Mouse (Mus musculus) midbrain, embryonic 14.5 days (tissue): ENCODE data around the gene Stpg1. TPM values are rescaled to one million over a fixed set of nuclear protein-coding genes. Genes with fewer than 3 reads are reported as not detected.

Experiments used
- ATAC-seq: fragments of 200-750 bp; cut with Nextera tagmentation; 2 replicates; pipeline ENCODE4 v1.8.0; 2017; ENCODE audit warnings: moderate number of reproducible peaks, moderate library complexity; ENCODE audit not compliant: low FRiP score, low TSS enrichment
- DNase-seq: peaks from one replicate; pipeline ENCODE4 v3.0.0-alpha.2; 2015
- H3K27ac ChIP-seq: fragments of 300-500 bp; sonication (generic); replicated peaks from 2 replicates; pipeline ENCODE4 v1.5.1; 2014; ENCODE audit warnings: mild to moderate bottlenecking, low read depth, low read length, moderate library complexity
- H3K27me3 ChIP-seq: fragments of 300-500 bp; sonication (generic); 2 replicates; pipeline ENCODE4 v1.6.1; 2014; ENCODE audit warnings: low read length, control low read depth, mixed read lengths; ENCODE audit not compliant: control insufficient read depth, insufficient read depth
- H3K36me3 ChIP-seq: fragments of 300-500 bp; sonication (generic); 2 replicates; pipeline ENCODE4 v1.6.1; 2014; ENCODE audit warnings: low read length, control low read depth; ENCODE audit not compliant: control insufficient read depth, insufficient read depth
- H3K4me1 ChIP-seq: fragments of 300-500 bp; sonication (generic); 2 replicates; pipeline ENCODE4 v1.6.1; 2014; ENCODE audit warnings: mild to moderate bottlenecking, antibody characterized with exemption, low read length, control low read depth; ENCODE audit not compliant: control insufficient read depth, insufficient read depth
- H3K4me2 ChIP-seq: fragments of 300-500 bp; sonication (generic); 2 replicates; pipeline ENCODE4 v1.6.1; 2014; ENCODE audit warnings: mild to moderate bottlenecking, low read length, moderate library complexity
- H3K4me3 ChIP-seq: fragments of 300-500 bp; sonication (generic); replicated peaks from 2 replicates; pipeline ENCODE4 v1.5.1; 2014; ENCODE audit warnings: low read depth, low read length
- H3K9ac ChIP-seq: fragments of 300-500 bp; sonication (generic); replicated peaks from 2 replicates; pipeline ENCODE4 v1.6.1; 2014; ENCODE audit warnings: mild to moderate bottlenecking, low read length, moderate library complexity
- H3K9me3 ChIP-seq: fragments of 300-500 bp; sonication (generic); 2 replicates; pipeline ENCODE4 v1.6.1; 2016; ENCODE audit warnings: low read length, control low read depth, mixed read lengths; ENCODE audit not compliant: control insufficient read depth
- WGBS: fragments of 180-500 bp; shearing (Covaris S2); extraction: QIAGEN DNeasy Blood & Tissue Kit; methylation state at CpG from one replicate; pipeline ENCODE4 v1.1.7; 2014; 5-methylcytosine and 5-hydroxymethylcytosine counted together
- polyA plus RNA-seq: library from polyadenylated mRNA; unstranded; fragments of >200 nt; fragmentation: Nextera tagmentation; extraction: Ambion mirVana; gene quantifications from 2 replicates; pipeline ENCODE4 v1.2.1, GENCODE M21; 2014

Gene Stpg1
- polyA plus RNA-seq, 1 experiment from 2014 or later, result 0.68 TPM

GRCm38 (mm10) chr4:135533001-135533400, 38.4 kb downstream of the Stpg1 start:
- no peak overlapping the region for H3K4me3 ChIP-seq
- H3K9me3 ChIP-seq, result no peaks in the 10 kb centered on the region; the same call in 1 of the 2 replicates
- no peaks in the 10 kb centered on the region for H3K36me3 ChIP-seq
- no peak overlapping the region for H3K27ac ChIP-seq
- WGBS, result 77% methylated on average over 6 of the region's 6 CpGs
- ATAC-seq, result no peak
- H3K4me2 ChIP-seq, result no peak overlapping the region
- no peaks in the 10 kb centered on the region for H3K4me1 ChIP-seq
- no peak overlapping the region for H3K9ac ChIP-seq
- H3K27me3 ChIP-seq, result no peaks in the 10 kb centered on the region
- no peak for DNase-seq

- H3K4me1 ChIP-seq, result peaks cover 4% of the 10 kb centered on the region
- H3K9me3 ChIP-seq, result no peaks in the 10 kb centered on the region; the same call in 1 of the 2 replicates
- H3K4me2 ChIP-seq, result no peak overlapping the region
- WGBS, result 99% methylated on average over 3 of the region's 3 CpGs
- H3K9ac ChIP-seq, result no peak overlapping the region
- no peaks in the 10 kb centered on the region for H3K36me3 ChIP-seq
- ATAC-seq (no peak), DNase-seq (no peak)
- no peak overlapping the region for H3K27ac ChIP-seq
- no peak overlapping the region for H3K4me3 ChIP-seq
- no peaks in the 10 kb centered on the region for H3K27me3 ChIP-seq
Observed at GRCm38 (mm10) chr4:135535021-135535420, 40.4 kb downstream of the Stpg1 start.

- H3K9me3 ChIP-seq, result no peaks in the 10 kb centered on the region
- no peak overlapping the region for H3K4me2 ChIP-seq
- H3K36me3 ChIP-seq, result no peaks in the 10 kb centered on the region
- H3K4me1 ChIP-seq, result peaks cover 7% of the 10 kb centered on the region
- no peak overlapping the region for H3K27ac ChIP-seq
- no peak overlapping the region for H3K4me3 ChIP-seq
- 83% methylated on average over 12 of the region's 12 CpGs for WGBS
- DNase-seq (no peak), ATAC-seq (no peak)
- H3K9ac ChIP-seq, result no peak overlapping the region
- H3K27me3 ChIP-seq, result no peaks in the 10 kb centered on the region
Observed at GRCm38 (mm10) chr4:135539056-135539455, 44.5 kb downstream of the Stpg1 start.

- DNase-seq, result peak; percentile 50
Observed at GRCm38 (mm10) chr4:135540057-135540456, 45.5 kb downstream of the Stpg1 start.

GRCm38 (mm10) chr4:135544284-135544683, 49.7 kb downstream of the Stpg1 start:
- Histone ChIP-seq H3K27ac (no peak overlapping the region), H3K4me3 (no peak overlapping the region), H3K36me3 (no peaks in the 10 kb centered on the region), H3K9me3 (no peaks in the 10 kb centered on the region), H3K27me3 (no peaks in the 10 kb centered on the region), H3K4me1 (peaks cover 22% of the 10 kb centered on the region), H3K4me2 (no peak overlapping the region), H3K9ac (no peak overlapping the region)
- no peak for ATAC-seq
- WGBS, result 93% methylated on average over 2 of the region's 2 CpGs
- no peak for DNase-seq

More at GRCm38 (mm10) chr4:135540057-135540456, 45.5 kb downstream of the Stpg1 start:
- Histone ChIP-seq H3K36me3 (no peaks in the 10 kb centered on the region), H3K4me2 (no peak overlapping the region), H3K27ac (no peak overlapping the region), H3K9ac (no peak overlapping the region), H3K27me3 (no peaks in the 10 kb centered on the region), H3K4me1 (peaks cover 12% of the 10 kb centered on the region), H3K4me3 (no peak overlapping the region), H3K9me3 (no peaks in the 10 kb centered on the region)
- 31% methylated on average over 9 of the region's 9 CpGs for WGBS
- ATAC-seq, result no peak

- H3K4me3 ChIP-seq, result no peak overlapping the region
- WGBS, result 29% methylated on average over 8 of the region's 8 CpGs
- no peak for ATAC-seq
- no peaks in the 10 kb centered on the region for H3K9me3 ChIP-seq
- H3K9ac ChIP-seq, result no peak overlapping the region
- peaks cover 17% of the 10 kb centered on the region for H3K4me1 ChIP-seq
- H3K4me2 ChIP-seq, result no peak overlapping the region
- H3K27me3 ChIP-seq, result no peaks in the 10 kb centered on the region
- H3K27ac ChIP-seq, result no peak overlapping the region
- H3K36me3 ChIP-seq, result no peaks in the 10 kb centered on the region
- DNase-seq, result no peak
Observed at GRCm38 (mm10) chr4:135545080-135545511, 50.5 kb downstream of the Stpg1 start.

- H3K4me1 ChIP-seq, result peaks cover 15% of the 10 kb centered on the region
- no peaks in the 10 kb centered on the region for H3K9me3 ChIP-seq
- H3K36me3 ChIP-seq, result no peaks in the 10 kb centered on the region
- H3K4me3 ChIP-seq, result no peak overlapping the region
- H3K9ac ChIP-seq, result no peak overlapping the region
- H3K4me2 ChIP-seq, result no peak overlapping the region
- no peak overlapping the region for H3K27ac ChIP-seq
- WGBS, result 87% methylated on average over 7 of the region's 7 CpGs
- DNase-seq (no peak), ATAC-seq (no peak)
- H3K27me3 ChIP-seq, result no peaks in the 10 kb centered on the region
Observed at GRCm38 (mm10) chr4:135546008-135546407, 51.4 kb downstream of the Stpg1 start.

GRCm38 (mm10) chr4:135546793-135547192, 52.2 kb downstream of the Stpg1 start:
- H3K4me1 ChIP-seq, result peaks cover 15% of the 10 kb centered on the region
- H3K27me3 ChIP-seq, result no peaks in the 10 kb centered on the region
- DNase-seq, result no peak
- no peak overlapping the region for H3K4me3 ChIP-seq
- H3K4me2 ChIP-seq, result no peak overlapping the region
- 85% methylated on average over 4 of the region's 4 CpGs for WGBS
- no peak overlapping the region for H3K27ac ChIP-seq
- no peaks in the 10 kb centered on the region for H3K9me3 ChIP-seq
- ATAC-seq, result no peak
- no peaks in the 10 kb centered on the region for H3K36me3 ChIP-seq
- no peak overlapping the region for H3K9ac ChIP-seq

- Histone ChIP-seq H3K4me2 (no peak overlapping the region), H3K9me3 (no peaks in the 10 kb centered on the region), H3K9ac (no peak overlapping the region), H3K4me3 (no peak overlapping the region), H3K27ac (no peak overlapping the region), H3K4me1 (peaks cover 20% of the 10 kb centered on the region), H3K36me3 (no peaks in the 10 kb centered on the region), H3K27me3 (no peaks in the 10 kb centered on the region)
- DNase-seq (no peak), ATAC-seq (no peak)
- WGBS, result 51% methylated on average over 14 of the region's 14 CpGs
Observed at GRCm38 (mm10) chr4:135547551-135547950, 53.0 kb downstream of the Stpg1 start.
